ENCODE assay signal across 13 mouse cellular contexts in the genomic region with DNA sequence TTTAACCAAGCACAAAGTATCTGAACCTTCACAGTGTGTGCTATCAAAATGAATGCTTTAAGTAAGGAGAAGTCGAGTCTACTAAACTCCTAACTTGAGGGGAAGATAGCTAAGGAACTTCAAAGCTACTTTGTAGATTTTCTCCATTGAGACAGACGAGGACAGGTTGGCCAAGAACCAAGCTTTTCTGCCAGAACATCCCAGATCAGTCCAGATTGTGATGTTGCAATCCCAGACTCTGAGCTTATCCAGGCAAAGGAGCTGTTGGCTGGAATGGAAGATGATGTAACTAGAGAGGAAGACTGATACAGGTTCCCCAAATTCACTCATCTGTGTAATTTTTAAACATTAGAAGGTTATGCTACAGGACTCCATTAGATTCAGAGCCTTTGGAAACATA.
DNase-seq lines count a peak whose midpoint lies in the region; TF ChIP-seq lines count a peak whose summit lies in the region.
"Had no signal": no experiment of that assay in that cellular context is flagged by ENCODE, and none has a peak within 500 bp of the region (broad histone marks: within the 10 kb centered on the region; RNA-seq: fewer than 3 reads in every experiment).

No protein-coding gene starts in this region.

- TF ChIP-seq POLR2A in cerebellum, adult 2 months (IDR thresholded peaks at IDR 0.05; ENCODE audit: borderline replicate concordance, insufficient read depth, low read length): no peak

- H3K27me3 ChIP-seq in cerebellum, adult 2 months (ENCODE audit: control insufficient read depth, insufficient read depth, low read length): no peaks in the 10 kb centered on the region
- H3K27me3 ChIP-seq: hindbrain, embryonic 12.5 days; limb, embryonic 12.5 days; lung, embryonic 15.5 days had no signal

- no peak for TF ChIP-seq CTCF in gastrocnemius, adult 2 months (IDR thresholded peaks at IDR 0.05)
- TF ChIP-seq CTCF in cerebellum, adult 2 months (IDR thresholded peaks at IDR 0.05; ENCODE audit: borderline replicate concordance, insufficient read depth, low read depth, low read length): no peak

- no peaks in the 10 kb centered on the region for H3K4me1 ChIP-seq in cerebellum, adult 2 months (ENCODE audit: control insufficient read depth, insufficient read depth, low read length)
- H3K4me1 ChIP-seq: hindbrain, embryonic 12.5 days; lung, embryonic 15.5 days had no signal

- H3K4me3 ChIP-seq in gastrocnemius, adult 2 months: no peak overlapping the region
- H3K4me3 ChIP-seq in cerebellum, adult 2 months (replicated peaks; ENCODE audit: insufficient read depth, low read depth, low read length): no peak overlapping the region
- H3K4me3 ChIP-seq: hindbrain, embryonic 12.5 days; limb, embryonic 12.5 days; lung, embryonic 15.5 days had no signal

- DNase-seq in heart, adult 8-10 months (ENCODE audit: low spot score): peak; percentile 61
- DNase-seq in heart, postnatal 4 days: no peak
- peak; percentile 25 for DNase-seq in testis, postnatal 14 days (ENCODE audit: low spot score)
- no peak for DNase-seq in testis, postnatal 10 days (ENCODE audit: low spot score)
- DNase-seq in gastrocnemius, adult 2 months: peak; percentile 55
- DNase-seq in layer of hippocampus, postnatal 14 days (ENCODE audit: low spot score in 2 of 2): peak; percentile 7 to 14
- DNase-seq in cerebellum, adult 2 months: no peak
- no peak for DNase-seq in right cerebral cortex, postnatal 10 days (ENCODE audit: low spot score in 2 of 2)
- DNase-seq: kidney, adult 11 months; right cerebral cortex, postnatal 4 days had no signal

- no peak overlapping the region for H3K27ac ChIP-seq in gastrocnemius, adult 2 months
- H3K27ac ChIP-seq in cerebellum, adult 2 months (ENCODE audit: insufficient read depth, low read length): no peak overlapping the region
- H3K27ac ChIP-seq: hindbrain, embryonic 12.5 days; limb, embryonic 12.5 days; lung, embryonic 15.5 days had no signal

- intact Hi-C loops in gastrocnemius, adult 2 months (cut with DNase I): no loop called here

- 60% methylated on average over 2 of the region's 2 CpGs for WGBS in cerebellum, adult 2 months

Comparison
In these comparisons a context has a peak if more than half of its experiments do, and no peak if none do; other contexts are left out.
1. DNase-seq: peak in heart, adult 8-10 months (single experiment), testis, postnatal 14 days (single experiment), gastrocnemius, adult 2 months (single experiment) and layer of hippocampus, postnatal 14 days (2 of 2); none in heart, postnatal 4 days (single experiment), testis, postnatal 10 days (single experiment), cerebellum, adult 2 months (0 of 2) and right cerebral cortex, postnatal 10 days (0 of 2).